Mouse (Mus musculus) small intestine, adult 2 months (tissue): Measurements from ENCODE around the gene Fam240a.

Source experiments
- CTCF ChIP-seq: fragments of 200-500 bp; IDR thresholded peaks from 2 replicates; pipeline ENCODE4 v1.5.1; 2012; ENCODE audit warnings: low read depth, mild to moderate bottlenecking, control low read depth, inconsistent platforms, low read length, moderate library complexity, mixed read lengths; ENCODE audit not compliant: insufficient replicate concordance, insufficient read length; ENCODE audit errors: extremely low read depth
- POLR2A ChIP-seq: fragments of 200-500 bp; IDR thresholded peaks from 2 replicates; pipeline ENCODE4 v1.6.1; 2012; ENCODE audit warnings: low read depth, mild to moderate bottlenecking, control low read depth, inconsistent platforms, low read length, moderate library complexity

DNA sequence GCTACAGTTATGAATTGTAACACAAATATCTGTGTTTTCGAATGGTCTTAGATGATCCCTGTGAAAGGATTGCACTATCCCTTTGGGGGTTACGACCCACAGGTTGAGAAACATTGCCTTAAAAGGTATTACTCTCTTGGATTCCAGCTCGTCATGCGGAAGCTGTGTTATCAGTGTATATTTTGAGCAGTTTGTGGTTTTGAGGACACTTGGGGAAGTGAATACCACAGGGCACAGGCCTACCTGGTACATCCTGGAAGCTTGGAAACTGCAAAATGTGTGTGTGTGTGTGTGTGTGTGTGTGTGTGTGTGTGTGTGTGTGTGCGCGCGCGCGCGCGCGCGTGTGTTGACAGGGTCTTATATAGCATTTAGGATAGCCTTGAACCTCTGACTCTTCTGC is 35.2 kb upstream of the Fam240a start:
- TF ChIP-seq CTCF (no peak), POLR2A (no peak)
